Mouse (Mus musculus) naive thymus-derived CD4-positive, alpha-beta T cell, adult 5 months (primary cell): ENCODE results near the gene Gm35315. TPM values are rescaled to one million over a fixed set of nuclear protein-coding genes. Genes with fewer than 3 reads are reported as not detected.

ENCODE experiments used
- polyA plus RNA-seq: library from polyadenylated mRNA; unstranded; fragments of 100-300 nt; shearing (Covaris generic); gene quantifications from one replicate; pipeline ENCODE4 v1.2.1, GENCODE M21; 2017

The Gm35315 gene
- 0.86 TPM for polyA plus RNA-seq

DNA sequence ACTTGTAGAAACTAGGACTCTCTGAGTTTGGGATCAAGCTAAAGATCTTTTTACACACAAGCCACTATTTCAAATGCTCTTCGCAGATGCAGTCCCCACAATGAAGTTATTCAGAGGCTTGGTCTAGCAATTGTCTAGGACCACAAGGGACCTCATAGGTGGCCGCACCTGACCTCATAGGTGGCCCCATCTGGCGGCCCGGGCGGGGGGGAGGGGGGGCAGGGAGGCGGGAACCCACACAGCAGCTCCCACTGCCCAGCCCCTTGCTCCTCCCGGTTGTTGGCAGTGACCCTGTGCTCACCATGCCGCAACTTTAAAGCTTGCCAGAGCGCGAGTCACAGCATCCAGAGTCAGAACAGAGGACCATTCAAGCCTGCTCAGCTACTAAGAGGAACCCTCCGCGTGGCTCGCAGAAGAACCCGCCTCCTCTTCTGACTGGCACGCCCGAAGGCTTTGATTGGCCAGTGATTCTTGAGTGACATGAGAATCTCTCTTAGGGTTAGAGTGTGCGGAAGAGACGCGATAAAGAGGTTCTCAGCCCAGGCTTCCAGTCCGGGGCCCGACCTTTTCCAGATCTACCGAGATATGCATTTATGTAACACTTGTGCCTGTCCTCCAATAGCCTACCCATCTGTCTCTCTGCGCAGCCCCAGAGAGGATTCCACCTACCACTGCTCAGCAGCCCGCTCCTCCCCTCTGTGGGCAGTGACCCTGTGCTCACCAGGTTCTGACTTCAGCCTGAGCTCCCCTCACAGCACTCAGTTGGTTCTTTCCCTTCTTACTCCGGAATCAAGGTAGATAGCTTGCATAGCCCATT is at the start of gene Gm35315:
TSS of gene Gm35315 (minus strand) at position 391 of the 817 bp plus-strand sequence.

DNA sequence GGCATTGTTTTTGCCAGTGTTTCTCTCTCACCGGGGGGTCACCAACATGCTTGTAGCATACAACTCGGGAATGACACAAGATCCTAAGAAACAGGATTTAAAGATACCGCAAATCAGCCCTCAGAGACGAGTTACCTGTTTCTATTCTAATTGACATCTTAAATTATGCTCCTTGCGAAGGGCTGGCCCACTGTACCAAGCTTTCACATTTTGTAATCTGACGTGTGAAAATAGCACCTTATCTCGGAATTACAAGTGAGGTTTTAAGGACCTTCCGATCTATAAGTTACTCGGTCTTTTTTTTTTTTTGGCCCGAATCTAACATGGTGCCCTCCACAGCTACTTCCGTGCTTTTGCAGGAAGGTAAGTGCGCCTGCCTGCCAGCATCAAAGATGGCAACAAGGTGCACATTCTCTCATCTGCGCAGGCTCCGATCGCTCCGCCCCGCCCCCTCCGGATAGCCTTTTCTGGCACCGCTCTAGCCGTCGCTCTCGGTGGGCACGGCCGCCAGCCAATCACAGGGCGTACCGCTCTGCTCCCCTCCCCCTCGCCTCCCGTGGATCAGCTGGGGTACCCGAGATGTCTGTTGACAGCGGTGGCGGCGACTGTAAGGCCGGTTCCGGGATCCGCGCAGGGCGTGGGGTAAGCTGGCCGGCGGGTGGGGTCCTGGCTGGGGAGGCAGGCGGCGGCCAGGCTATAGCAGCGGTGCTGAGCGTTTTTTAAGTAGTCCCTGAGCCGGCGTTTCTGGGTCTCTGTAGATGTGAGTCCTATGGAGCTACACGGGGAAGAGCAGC is 41.3 kb upstream of the Gm35315 start, which contains the start of gene Chfr:
TSS of gene Chfr (plus strand) at position 550 of the 794 bp plus-strand sequence.

DNA sequence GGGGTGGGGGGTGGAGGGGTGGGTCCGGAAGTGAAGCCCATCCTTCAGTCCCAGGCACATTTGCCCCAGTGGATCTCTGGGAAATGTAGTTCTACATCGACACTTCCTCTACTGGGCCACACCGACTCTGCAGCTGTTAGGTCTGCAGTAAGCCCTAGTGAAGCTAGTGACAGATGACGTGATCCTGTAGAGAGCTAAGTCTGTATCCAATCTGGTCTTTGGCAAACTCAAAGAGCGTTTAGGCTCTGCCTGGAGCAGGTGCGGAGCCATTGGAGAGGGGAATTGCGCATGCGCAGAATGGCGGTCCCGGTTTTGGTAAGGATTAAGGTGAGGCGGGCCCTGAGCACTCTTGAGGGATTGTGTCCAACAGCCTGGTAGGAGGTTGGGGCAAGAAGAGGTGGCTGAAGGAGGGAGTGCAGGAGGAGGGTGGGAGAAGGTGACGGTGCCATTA is 15.8 kb upstream of the Gm35315 start, which contains the start of gene Zfp605:
TSS of gene Zfp605 (plus strand) at position 102 of the 451 bp plus-strand sequence.

DNA sequence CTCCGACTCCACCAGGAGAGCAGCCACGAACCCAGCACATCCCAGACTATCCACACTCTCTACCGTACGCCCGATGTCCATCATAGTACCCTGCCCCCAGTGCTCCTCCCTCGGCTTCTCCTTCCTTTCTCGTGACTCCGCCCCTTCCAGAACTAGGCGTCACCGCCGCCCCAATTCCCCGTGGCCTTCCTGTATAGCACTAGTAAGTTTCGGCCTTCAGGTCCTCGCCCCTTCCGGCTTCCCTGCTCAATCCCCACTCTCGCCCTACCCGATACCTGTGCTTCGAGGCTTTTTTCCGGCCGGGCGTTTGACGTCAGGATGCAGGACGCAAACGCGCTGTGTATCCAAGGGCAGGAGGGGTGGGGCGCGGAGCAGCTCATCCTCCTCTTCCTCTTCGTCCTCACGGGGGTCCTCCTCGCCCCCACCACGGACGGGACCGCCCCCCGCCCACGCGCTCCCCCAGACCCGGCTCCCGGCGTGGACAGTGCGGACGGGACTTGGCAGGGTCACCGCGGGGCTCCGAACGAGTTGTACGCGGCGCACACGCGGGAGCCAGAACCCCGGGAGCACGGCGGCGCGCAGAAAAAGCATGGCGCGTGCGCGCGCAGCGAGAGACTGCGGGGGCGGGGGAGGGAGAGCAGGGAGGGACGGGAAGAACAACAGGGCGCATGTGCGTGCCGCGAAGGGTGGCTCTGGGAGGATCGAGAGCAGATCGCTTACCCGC is 13.5 kb upstream of the Gm35315 start, which contains the start of gene Gtpbp6:
TSS of gene Gtpbp6 (minus strand) at position 617 of the 724 bp plus-strand sequence.

DNA sequence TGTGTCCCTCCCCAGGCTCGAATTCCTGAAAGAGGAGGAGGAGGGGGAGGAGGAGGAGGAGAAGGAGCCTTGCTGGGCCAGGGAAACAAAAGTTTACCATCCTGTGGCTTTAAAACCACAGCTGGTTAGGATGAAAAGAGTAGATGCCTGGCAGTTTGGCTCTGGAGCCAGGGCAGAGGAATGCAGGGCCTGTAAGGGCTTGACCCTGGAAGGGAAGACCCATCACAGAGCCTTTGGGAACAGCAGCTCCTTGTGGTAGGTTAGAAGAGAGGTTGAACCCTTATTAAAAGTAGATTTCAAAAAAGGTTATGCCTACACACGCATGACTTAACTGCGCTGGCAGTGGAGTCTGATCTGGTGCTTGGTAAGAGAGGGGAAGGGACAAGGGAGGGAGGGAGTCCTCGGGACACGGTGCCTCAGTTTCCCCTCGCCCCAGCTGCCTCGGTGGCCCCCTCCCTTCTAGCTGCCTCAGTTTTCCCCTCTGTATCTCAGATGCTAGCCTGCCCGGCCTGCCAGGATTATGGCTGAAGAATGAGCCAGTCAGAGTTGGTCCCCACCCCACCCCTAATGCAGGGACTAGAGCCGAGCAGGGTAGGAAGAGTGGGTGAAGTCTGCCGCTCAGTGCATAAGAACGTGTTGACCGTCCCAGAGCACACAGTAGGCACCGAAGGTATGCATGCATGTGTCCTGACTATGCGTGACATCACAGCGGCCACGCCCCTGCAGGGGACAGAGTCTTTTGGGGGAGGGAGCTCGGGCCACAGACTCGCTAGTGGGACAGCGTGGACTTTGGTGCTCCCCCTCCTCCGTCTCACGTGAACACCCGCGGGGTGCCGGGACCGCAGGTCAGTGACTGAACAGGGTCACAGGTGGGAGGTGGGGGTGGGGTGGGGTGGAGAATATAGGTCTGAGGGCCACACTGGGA is 5.7 kb upstream of the Gm35315 start, which contains the start of gene Plcxd1:
TSS of gene Plcxd1 (plus strand) at position 314 of the 925 bp plus-strand sequence.

DNA sequence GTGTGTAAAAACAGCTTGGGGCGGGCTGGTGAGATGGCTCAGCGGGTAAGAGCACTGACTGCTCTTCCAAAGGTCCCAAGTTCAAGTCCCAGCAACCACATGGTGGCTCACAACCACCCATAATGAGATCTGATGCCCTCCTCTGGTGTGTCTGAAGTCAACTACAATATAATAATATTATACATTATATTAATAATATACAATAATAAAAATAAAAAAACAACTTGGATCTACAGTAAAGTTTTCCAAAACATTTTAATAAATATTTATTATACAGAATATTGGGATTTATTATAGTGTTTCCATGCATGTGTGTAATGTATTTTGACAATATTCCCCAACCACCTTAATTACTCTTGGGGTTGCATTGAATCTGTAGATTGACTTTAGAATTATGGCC is 21.8 kb downstream of the Gm35315 start, which contains the start of gene Gm17655:
TSS of gene Gm17655 (minus strand) at position 101 of the 400 bp plus-strand sequence.

Other genes starting within 250 kb of the Gm35315 start
- 15.4 TPM for gene Gm15446, start 171.0 kb downstream of the Gm35315 start, polyA plus RNA-seq
- 16.6 TPM for gene Zfp932, start 97.9 kb downstream of the Gm35315 start, polyA plus RNA-seq
- 7.4 TPM for gene Gm17655, start 21.9 kb downstream of the Gm35315 start, polyA plus RNA-seq
- gene Plcxd1, start 5.5 kb upstream of the Gm35315 start, polyA plus RNA-seq, result 2.8 TPM
- 67.6 TPM for gene Gtpbp6, start 13.8 kb upstream of the Gm35315 start, polyA plus RNA-seq
- 1.8 TPM for gene Zfp605, start 15.7 kb upstream of the Gm35315 start, polyA plus RNA-seq
- gene Chfr, start 41.4 kb upstream of the Gm35315 start, polyA plus RNA-seq, result 65.5 TPM
- gene Golga3, start 82.3 kb upstream of the Gm35315 start, polyA plus RNA-seq, result 30.7 TPM
- 48.9 TPM for gene Ankle2, start 136.6 kb upstream of the Gm35315 start, polyA plus RNA-seq
- 59.6 TPM for gene Pgam5, start 175.5 kb upstream of the Gm35315 start, polyA plus RNA-seq
- gene Pxmp2, start 191.8 kb upstream of the Gm35315 start, polyA plus RNA-seq, result 2.4 TPM
- 3.6 TPM for gene Pole, start 191.9 kb upstream of the Gm35315 start, polyA plus RNA-seq
- not detected for gene P2rx2, start 248.8 kb upstream of the Gm35315 start, polyA plus RNA-seq